Mouse (Mus musculus): ENCODE data around the gene Bcl2l1. TPM values are rescaled to one million over a fixed set of nuclear protein-coding genes. Genes with fewer than 3 reads are reported as not detected.

Gene Bcl2l1
- total RNA-seq (2014; fragmentation: Nextera tagmentation) (5.7 and 6.7 TPM in 2 replicates), total RNA-seq (2017) (3.7 and 11.8 TPM in 2 replicates)

DNA sequence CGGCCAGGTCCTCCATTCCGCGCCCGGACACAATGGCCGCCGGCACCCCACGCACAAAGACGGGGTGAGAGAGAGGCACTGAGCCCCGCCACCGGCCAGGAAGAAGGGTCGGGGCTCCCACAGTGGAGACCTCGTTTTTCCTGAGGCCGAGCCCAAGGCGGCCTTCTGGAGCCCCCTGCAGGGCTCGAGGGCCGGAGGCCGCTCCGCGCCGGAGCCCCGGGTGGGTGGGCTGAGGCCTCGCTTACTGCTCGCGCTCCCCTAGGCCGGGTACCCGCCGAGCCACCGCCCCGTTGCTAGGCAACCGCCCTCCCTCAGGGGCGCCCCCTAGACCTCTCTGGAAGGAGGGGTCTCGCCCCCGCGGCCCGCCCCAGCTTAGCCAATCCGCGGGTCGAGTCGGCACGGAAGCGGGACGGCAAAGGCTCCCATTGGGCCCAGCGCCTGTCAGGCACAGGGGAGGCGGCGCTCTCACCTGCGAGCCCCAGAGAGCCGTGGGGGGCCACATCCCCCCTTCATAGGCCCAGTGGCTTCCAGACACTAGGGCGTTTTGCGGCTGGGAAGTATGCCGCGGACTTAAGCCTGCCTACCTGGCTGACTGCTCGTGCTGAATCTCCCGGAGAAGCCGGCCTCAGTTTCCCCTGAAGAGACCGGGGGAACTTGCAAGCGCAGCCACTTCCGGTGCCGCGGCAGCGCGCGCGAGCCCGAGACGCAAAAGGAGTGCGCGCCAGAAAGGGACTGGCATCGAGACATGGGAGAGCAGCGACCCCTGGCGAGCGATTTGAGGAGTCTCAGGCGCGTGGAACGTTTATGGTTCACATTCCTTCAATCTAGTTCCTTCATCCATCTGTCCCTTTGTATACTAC is at the start of gene Bcl2l1:
Gene Bcl2l1 (minus strand): TSS at position 710 of the 860 bp plus-strand sequence.
- ATAC-seq (replicated peaks; ENCODE audit: low FRiP score, low TSS enrichment, poor library complexity, severe bottlenecking): peak; percentile 96

- ATAC-seq (replicated peaks; ENCODE audit: low FRiP score, low TSS enrichment, poor library complexity, severe bottlenecking): no peak
These were observed 49.4 kb upstream of the Bcl2l1 start for GRCm38 (mm10) chr2:152880898-152881297.

DNA sequence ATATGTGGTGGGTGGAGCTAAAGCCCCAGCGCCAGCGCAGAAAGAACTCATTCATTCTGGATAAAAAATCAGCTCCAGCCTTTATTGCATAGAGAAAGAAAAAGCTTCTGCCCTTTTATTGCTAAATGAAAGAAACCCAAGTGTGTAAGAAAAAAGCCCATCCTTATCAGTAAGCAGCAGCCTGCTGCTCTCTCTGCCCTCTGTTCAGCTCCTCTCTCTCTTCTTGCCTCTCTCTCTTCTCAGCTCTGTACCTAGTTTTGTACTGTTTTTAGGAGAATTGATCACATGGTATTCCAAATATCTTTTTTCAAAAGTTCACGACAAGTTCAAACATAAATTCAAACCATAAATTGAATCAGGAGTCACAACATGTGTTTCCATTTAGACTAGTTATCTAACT is 46.7 kb upstream of the Bcl2l1 start:
- peak; percentile 73 for ATAC-seq (replicated peaks; ENCODE audit: low FRiP score, low TSS enrichment, poor library complexity, severe bottlenecking)

DNA sequence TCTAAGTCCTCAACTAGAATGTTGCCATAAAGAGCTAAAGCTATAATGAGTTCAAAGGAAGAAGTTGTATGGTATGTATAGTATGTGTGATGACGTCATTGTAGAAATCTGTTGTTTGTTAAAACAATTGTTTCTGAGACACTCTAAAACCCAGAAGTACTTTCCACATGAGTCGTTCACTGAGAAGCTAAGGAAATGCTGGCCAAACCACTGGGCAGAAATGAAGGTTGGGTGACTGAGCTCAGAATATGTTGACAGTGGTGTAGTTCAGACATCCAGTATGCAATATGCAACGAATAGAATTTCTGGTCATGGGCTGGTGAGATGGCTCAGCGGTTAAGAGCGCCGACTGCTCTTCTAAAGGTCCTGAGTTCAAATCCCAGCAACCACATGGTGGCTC is 31.8 kb upstream of the Bcl2l1 start:
- no peak for ATAC-seq (replicated peaks; ENCODE audit: low FRiP score, low TSS enrichment, poor library complexity, severe bottlenecking)

DNA sequence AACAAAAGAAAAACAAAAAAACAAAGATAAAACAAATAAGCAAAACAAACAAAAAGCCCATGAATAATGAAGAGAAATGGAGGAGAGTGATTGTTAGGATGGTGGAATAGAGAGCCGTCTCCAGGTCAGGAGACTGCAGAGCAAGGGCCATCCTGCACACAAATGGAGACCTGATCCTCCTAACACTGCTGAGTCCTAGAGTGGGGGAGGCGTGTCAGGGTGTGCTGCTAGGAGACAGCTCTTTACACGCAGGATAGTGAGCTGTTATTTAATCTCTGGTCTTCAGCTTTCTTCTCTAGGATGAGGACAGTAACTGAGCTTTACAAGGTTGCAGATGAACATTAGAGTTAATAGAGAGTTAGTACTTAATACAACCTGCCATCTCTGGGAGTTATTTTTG is 31.1 kb upstream of the Bcl2l1 start:
- peak; percentile 73 for ATAC-seq (replicated peaks; ENCODE audit: low FRiP score, low TSS enrichment, poor library complexity, severe bottlenecking)

DNA sequence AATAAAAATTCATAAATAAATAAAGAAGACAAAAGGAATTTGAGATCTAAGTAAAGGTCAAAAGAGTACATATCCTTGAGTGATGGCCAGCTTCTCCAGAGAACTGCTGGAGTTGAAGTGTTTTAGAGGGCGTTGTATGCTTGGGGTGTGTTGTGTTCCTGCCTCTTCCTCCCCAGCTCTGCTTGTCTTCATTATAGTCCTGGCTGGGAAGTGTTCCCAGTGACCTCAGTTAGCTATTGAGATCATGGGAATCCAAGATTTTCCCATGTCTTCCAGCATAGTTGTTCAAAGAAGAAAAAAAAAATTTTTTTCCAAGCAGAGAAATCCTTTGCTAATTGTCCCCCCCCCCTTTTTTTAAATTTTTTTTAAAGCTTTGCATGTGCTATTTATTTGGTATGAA is 30.4 kb upstream of the Bcl2l1 start:
- ATAC-seq (replicated peaks; ENCODE audit: low FRiP score, low TSS enrichment, poor library complexity, severe bottlenecking): no peak

GRCm38 (mm10) chr2:152859501-152859900 is 28.0 kb upstream of the Bcl2l1 start:
- ATAC-seq (replicated peaks; ENCODE audit: low FRiP score, low TSS enrichment, poor library complexity, severe bottlenecking): no peak

DNA sequence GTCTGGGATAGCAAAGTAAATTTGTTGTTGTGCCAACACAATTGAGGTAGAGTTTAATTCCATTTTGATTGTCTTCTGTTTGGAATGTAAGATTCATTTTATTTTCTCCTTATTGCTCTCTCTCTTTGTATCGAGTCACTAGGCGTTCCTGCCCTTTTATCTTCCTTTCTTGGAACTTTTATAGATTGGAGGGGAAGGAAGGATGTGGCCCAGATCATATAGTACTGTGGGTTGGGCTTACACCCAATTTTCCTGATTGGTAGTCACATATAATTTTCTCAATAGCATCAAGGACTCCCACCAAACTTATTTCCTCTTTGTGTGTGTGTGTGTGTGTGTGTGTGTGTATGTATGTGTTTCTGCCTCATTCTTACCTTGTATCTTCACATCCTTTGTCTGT is 16.9 kb upstream of the Bcl2l1 start:
- no peak for ATAC-seq (replicated peaks; ENCODE audit: low FRiP score, low TSS enrichment, poor library complexity, severe bottlenecking)

DNA sequence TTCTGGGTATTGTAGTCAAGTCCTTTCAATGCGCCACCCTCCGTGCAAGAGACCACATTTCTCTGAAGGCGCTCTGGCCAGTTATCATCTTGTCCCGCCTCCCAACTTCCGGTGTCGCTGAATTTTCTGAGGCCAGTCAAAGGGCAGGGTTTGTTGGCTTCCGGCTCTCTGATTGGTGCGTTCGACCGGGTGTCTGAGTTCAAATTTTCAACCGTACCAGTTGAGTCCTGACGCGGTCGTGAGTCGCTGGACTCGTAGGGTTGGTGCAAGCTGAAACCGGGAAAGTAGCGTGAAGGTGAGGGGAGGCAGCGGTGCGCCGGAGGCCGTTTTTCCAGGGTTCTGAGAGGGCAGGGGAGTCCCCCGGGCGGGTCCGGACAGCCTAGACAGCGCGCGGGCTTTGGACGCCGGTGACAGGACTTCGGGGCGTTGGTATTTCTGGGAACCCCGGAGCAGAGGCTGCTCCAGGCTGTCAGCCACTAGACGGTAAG is 16.3 kb upstream of the Bcl2l1 start, which contains the start of gene Tpx2:
Gene Tpx2 (plus strand): TSS at position 150 of the 488 bp plus-strand sequence.
- peak; percentile 100 for ATAC-seq (replicated peaks; ENCODE audit: low FRiP score, low TSS enrichment, poor library complexity, severe bottlenecking)

DNA sequence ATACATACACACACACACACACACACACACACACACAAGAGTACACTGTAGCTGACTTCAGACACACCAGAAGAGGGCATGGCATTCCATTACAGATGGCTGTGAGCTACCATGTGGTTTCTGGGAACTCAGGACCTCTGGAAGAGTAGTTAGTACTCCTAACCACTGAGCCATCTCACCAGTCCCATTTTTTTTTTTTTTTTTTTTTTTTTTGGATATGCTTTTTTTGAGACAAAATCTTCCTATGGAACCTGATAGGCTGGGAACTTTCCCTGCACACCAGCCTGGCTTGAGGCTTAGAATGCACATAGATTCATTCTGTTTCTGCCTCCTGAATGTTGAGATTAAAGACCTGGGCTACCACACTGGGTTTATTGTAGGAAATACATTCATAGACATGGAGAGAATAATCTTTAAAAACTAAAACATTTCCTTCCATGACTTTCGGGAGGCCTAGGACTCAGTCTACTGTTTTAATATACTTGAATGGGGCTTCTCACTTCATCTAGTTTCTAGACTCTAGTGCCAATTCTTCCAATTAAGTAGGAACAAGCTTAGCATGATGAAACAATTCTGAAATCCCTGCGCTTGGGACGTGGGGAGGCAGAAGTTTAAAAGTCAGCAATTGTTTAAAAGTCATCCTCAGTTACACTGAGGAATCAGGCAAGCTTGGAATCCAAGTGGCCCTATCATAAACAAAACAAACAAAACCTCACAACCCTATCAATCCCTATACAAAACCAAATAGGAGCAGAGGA is 15.7 kb upstream of the Bcl2l1 start:
- ATAC-seq (replicated peaks; ENCODE audit: low FRiP score, low TSS enrichment, poor library complexity, severe bottlenecking): no peak

- ATAC-seq (replicated peaks; ENCODE audit: low FRiP score, low TSS enrichment, poor library complexity, severe bottlenecking): no peak
These were observed 11.2 kb upstream of the Bcl2l1 start for GRCm38 (mm10) chr2:152842741-152843140.

- ATAC-seq (replicated peaks; ENCODE audit: low FRiP score, low TSS enrichment, poor library complexity, severe bottlenecking): no peak
These were observed 7.7 kb upstream of the Bcl2l1 start for GRCm38 (mm10) chr2:152839256-152839655.

GRCm38 (mm10) chr2:152830021-152830921 is 1.3 kb downstream of the Bcl2l1 start:
- ATAC-seq (replicated peaks; ENCODE audit: low FRiP score, low TSS enrichment, poor library complexity, severe bottlenecking): peak; percentile 74

- no peak for ATAC-seq (replicated peaks; ENCODE audit: low FRiP score, low TSS enrichment, poor library complexity, severe bottlenecking)
These were observed 2.1 kb downstream of the Bcl2l1 start for GRCm38 (mm10) chr2:152829367-152829881.

DNA sequence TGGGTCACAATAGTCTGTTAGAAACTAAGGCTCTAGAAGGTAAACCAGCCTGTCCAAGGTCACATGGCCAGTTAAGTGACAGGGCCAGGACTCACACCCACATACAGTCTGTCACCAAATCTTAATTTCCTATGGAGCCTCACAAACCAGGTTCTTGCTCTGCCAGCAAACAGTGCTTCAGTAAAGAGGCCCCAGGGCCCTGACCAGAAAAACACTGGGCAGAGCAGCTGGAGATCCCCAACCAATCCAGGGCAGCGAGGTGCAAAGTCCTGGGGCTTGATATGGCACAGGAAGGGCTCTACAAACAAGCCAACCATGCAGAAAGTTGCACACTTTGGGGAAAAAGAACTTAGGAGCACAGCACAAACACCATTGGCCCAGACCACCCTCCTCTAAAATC is 3.0 kb downstream of the Bcl2l1 start:
- no peak for ATAC-seq (replicated peaks; ENCODE audit: low FRiP score, low TSS enrichment, poor library complexity, severe bottlenecking)

DNA sequence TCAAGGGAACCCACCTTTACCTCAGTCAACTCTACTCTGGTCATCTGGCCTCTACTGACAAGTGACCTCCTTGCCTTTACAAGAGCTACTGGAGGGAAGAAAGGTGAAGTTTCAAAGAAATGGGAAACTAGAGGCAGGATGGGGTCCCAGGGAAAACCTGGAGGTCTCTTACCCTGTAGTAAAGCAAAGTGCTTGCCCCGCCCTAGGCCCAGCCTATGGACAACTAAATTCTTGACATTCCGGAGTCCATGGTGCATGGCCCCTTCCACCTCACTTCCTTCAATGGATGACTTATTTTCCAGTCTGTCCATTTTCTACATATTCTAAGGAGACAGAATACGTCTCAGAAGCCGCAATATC is 3.5 kb downstream of the Bcl2l1 start:
- no peak for ATAC-seq (replicated peaks; ENCODE audit: low FRiP score, low TSS enrichment, poor library complexity, severe bottlenecking)

DNA sequence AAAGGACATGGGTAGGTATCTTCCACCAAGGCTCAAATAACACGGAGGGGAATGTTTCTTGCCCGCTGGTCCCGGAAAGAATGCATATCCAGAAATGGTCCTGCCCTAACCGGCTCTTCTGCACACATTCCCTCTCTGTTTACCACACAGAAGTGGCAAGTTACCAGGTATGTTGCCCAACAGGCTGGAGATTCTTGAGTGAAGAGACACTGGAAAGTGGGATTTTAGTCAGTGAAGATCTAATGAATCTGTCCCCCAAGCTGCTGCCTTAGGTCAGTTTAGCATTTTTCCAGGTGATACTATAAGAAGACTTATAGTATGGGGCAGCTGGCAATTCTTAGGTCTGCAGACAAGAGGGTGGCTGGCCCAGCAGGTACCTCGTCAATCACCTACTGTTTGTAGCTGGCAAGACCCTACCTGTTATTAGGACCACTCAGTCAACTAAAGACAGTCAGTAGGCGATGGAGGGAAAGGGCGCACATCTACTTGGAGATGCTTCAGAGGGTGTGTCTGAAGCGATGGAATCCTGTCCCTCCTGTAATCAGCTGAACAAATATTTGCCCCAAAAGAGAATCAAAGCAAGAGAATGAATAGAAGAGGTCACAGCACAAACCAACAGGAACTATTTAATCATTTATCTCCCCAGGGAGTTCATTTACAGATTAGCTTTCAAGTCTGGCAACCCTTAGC is 4.1 kb downstream of the Bcl2l1 start:
- ATAC-seq (replicated peaks; ENCODE audit: low FRiP score, low TSS enrichment, poor library complexity, severe bottlenecking): no peak

DNA sequence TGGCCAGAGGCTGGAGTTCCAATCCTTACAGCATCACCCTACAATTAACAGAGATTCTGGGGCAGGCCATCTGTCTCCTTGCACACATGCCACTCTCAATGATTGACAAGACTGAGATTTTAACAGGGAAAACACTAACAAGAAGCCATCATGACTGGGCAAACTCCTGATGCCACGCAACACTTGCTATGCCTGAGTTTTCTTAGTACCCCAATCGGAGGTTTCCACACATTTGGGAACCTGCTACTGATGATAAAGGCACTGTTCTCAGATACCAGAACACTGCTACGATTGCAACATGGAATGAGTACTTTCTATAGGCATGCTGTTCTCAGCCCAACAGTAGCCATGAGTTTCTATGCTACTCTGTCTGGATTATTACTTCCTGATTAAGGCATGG is 5.0 kb downstream of the Bcl2l1 start:
- ATAC-seq (replicated peaks; ENCODE audit: low FRiP score, low TSS enrichment, poor library complexity, severe bottlenecking): no peak

GRCm38 (mm10) chr2:152825713-152826112 is 5.8 kb downstream of the Bcl2l1 start:
- no peak for ATAC-seq (replicated peaks; ENCODE audit: low FRiP score, low TSS enrichment, poor library complexity, severe bottlenecking)

Data from megakaryocyte-erythroid progenitor cell, adult 5-6 weeks (primary cell).